Mouse (Mus musculus): ENCODE results near the gene AI182371.

DNA sequence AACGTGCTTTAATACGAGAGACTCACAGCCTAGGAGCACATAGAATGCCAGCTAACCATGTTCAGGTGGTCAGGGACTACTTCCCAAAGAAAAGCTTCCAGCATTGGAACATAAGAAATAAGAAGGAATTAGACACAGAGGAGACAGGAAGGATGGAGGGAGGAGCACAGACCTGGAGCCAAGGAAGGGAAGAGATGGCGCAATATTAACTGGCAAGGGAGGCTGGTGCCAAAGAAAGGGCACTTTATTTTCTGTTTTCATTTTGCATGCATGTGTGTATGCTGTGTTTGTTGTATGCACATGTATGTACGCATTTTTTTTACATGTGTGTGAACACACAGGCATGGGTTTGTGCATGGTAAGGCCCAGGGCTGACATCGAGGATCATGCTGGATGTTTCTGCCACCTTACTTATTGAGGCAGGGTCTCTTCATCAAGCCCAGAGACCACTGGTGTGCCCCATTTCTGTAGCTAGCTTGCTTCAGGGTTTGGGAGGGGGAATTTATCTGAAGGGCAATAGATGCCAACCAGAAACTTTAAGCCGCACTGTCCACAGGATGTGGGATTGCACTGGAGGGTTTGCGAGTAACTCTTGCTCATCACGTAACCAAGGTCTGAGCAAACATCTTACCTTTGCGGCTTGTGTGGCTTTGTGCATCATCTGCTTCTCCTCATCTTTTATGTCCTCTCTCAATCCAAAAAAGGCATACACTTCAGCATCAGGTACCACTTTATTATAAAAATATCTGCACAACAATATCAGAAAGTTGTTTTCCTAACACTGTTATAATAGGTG lies 62.6 kb downstream of the AI182371 start:
- no peak for TF ChIP-seq EP300 (IDR thresholded peaks at IDR 0.05; ENCODE audit: low read depth)
- no peak for TF ChIP-seq CTCF (IDR thresholded peaks at IDR 0.05; ENCODE audit: low read depth)

Data from heart, postnatal 0 days (tissue).